Mouse (Mus musculus) limb, embryonic 14.5 days (tissue): ENCODE data around the gene Xxylt1. TPM values are rescaled to one million over a fixed set of nuclear protein-coding genes. Genes with fewer than 3 reads are reported as not detected.

Source experiments
- ATAC-seq: fragments of 200-750 bp; cut with Nextera tagmentation; 2 replicates; pipeline ENCODE4 v1.8.0; 2017; ENCODE audit warnings: low read depth, moderate number of reproducible peaks, moderate TSS enrichment; ENCODE audit not compliant: low FRiP score
- DNase-seq: peaks from one replicate; pipeline ENCODE4 v3.0.0-alpha.2; 2015; ENCODE audit warnings: low spot score
- H3K27ac ChIP-seq: fragments of 300-500 bp; sonication (generic); replicated peaks from 2 replicates; pipeline ENCODE4 v1.5.1; 2014; ENCODE audit warnings: low read depth, mild to moderate bottlenecking, low read length, moderate library complexity, mixed read lengths
- H3K27me3 ChIP-seq: fragments of 300-500 bp; sonication (generic); 2 replicates; pipeline ENCODE4 v1.6.1; 2014; ENCODE audit warnings: low read length, mixed read lengths; ENCODE audit not compliant: control insufficient read depth, insufficient read depth
- H3K36me3 ChIP-seq: fragments of 300-500 bp; sonication (generic); 2 replicates; pipeline ENCODE4 v1.6.1; 2014; ENCODE audit warnings: mild to moderate bottlenecking, low read length, moderate library complexity, mixed read lengths; ENCODE audit not compliant: control insufficient read depth, insufficient read depth
- H3K4me1 ChIP-seq: fragments of 300-500 bp; sonication (generic); 2 replicates; pipeline ENCODE4 v1.6.1; 2014; ENCODE audit warnings: antibody characterized with exemption, low read length, mixed read lengths; ENCODE audit not compliant: control insufficient read depth, insufficient read depth
- H3K4me2 ChIP-seq: fragments of 300-500 bp; sonication (generic); replicated peaks from 2 replicates; pipeline ENCODE4 v1.6.1; 2014; ENCODE audit warnings: low read depth, mild to moderate bottlenecking, low read length, moderate library complexity; ENCODE audit not compliant: severe bottlenecking
- H3K4me3 ChIP-seq: fragments of 300-500 bp; sonication (generic); replicated peaks from 2 replicates; pipeline ENCODE4 v1.5.1; 2014; ENCODE audit warnings: low read length
- H3K9ac ChIP-seq: fragments of 300-500 bp; sonication (generic); 2 replicates; pipeline ENCODE4 v1.6.1; 2014; ENCODE audit warnings: mild to moderate bottlenecking, low read depth, low read length, moderate library complexity; ENCODE audit not compliant: severe bottlenecking
- H3K9me3 ChIP-seq: fragments of 300-500 bp; sonication (generic); 2 replicates; pipeline ENCODE4 v1.6.1; 2016; ENCODE audit warnings: low read length; ENCODE audit not compliant: control insufficient read depth
- POLR2A ChIP-seq: fragments of 200-500 bp; IDR thresholded peaks from 2 replicates; pipeline ENCODE4 v1.8.0; 2012; ENCODE audit warnings: inconsistent platforms, mild to moderate bottlenecking, moderate library complexity, borderline replicate concordance; ENCODE audit not compliant: insufficient read depth, insufficient read length; ENCODE audit errors: extremely low read depth
- WGBS: fragments of 180-500 bp; shearing (Covaris S2); extraction: QIAGEN DNeasy Blood & Tissue Kit; methylation state at CpG from one replicate; pipeline ENCODE4 v1.1.7; 2014; 5-methylcytosine and 5-hydroxymethylcytosine counted together
- polyA plus RNA-seq, 2 experiments: library from polyadenylated mRNA; depleted of rRNA in 1 of 2; stranded (reverse) in 1 of 2; unstranded in 1 of 2; fragments of >200 nt; fragmentation: Nextera tagmentation in 1 of 2; extraction: Ambion mirVana in 1 of 2; gene quantifications; 2 replicates each; pipeline versions ENCODE4 v1.2.1 to v1.2.3; 2012 to 2014

Gene Xxylt1
- polyA plus RNA-seq, 2 experiments = 20.0 to 23.8 TPM

- no peaks in the 10 kb centered on the region; the same call in 1 of the 2 replicates for H3K36me3 ChIP-seq
- H3K9me3 ChIP-seq = no peaks in the 10 kb centered on the region
- TF ChIP-seq POLR2A = no peak
- H3K27me3 ChIP-seq = no peaks in the 10 kb centered on the region
- DNase-seq (peak; percentile 89), ATAC-seq (peak; percentile 68; the same call in 1 of the 2 replicates)
- peaks cover 16% of the 10 kb centered on the region for H3K4me1 ChIP-seq
- no peak overlapping the region for H3K27ac ChIP-seq
- whole genome bisulfite sequencing = 6% methylated on average over 20 of the region's 21 CpGs
- H3K9ac ChIP-seq = 0 out of 2 replicates have a peak overlapping the region, but pooled peaks have one; percentile 16
- H3K4me2 ChIP-seq = peak overlapping the region; percentile 25
- H3K4me3 ChIP-seq = 0 out of 2 replicates have a peak overlapping the region, but pooled peaks have one; percentile 13
These were observed 10.7 kb downstream of the Xxylt1 start for GRCm38 (mm10) chr16:31070358-31071133.

GRCm38 (mm10) chr16:31069211-31070166 lies 11.7 kb downstream of the Xxylt1 start:
- no peak for TF ChIP-seq POLR2A
- ATAC-seq (no peak), DNase-seq (no peak)
- 65% methylated on average over 14 of the region's 14 CpGs for WGBS
- Histone ChIP-seq H3K9me3 (no peaks in the 10 kb centered on the region), H3K4me1 (peaks cover 16% of the 10 kb centered on the region), H3K4me2 (no peak overlapping the region), H3K27ac (no peak overlapping the region), H3K4me3 (no peak overlapping the region), H3K9ac (no peak overlapping the region), H3K36me3 (no peaks in the 10 kb centered on the region), H3K27me3 (no peaks in the 10 kb centered on the region)

- Histone ChIP-seq H3K4me3 (no peak overlapping the region), H3K4me2 (no peak overlapping the region), H3K4me1 (peaks cover 10% of the 10 kb centered on the region), H3K27me3 (no peaks in the 10 kb centered on the region), H3K9me3 (no peaks in the 10 kb centered on the region), H3K27ac (no peak overlapping the region), H3K9ac (no peak overlapping the region), H3K36me3 (no peaks in the 10 kb centered on the region)
- 81% methylated on average over 7 of the region's 7 CpGs for WGBS
- DNase-seq = no peak
- TF ChIP-seq POLR2A = no peak
- no peak for ATAC-seq
These were observed 13.0 kb downstream of the Xxylt1 start for GRCm38 (mm10) chr16:31068280-31068679.

- Histone ChIP-seq H3K27me3 (no peaks in the 10 kb centered on the region), H3K9ac (no peak overlapping the region), H3K27ac (no peak overlapping the region), H3K9me3 (no peaks in the 10 kb centered on the region), H3K36me3 (no peaks in the 10 kb centered on the region), H3K4me3 (no peak overlapping the region), H3K4me2 (no peak overlapping the region), H3K4me1 (peaks cover 10% of the 10 kb centered on the region)
- no peak for ATAC-seq
- 48% methylated on average over 15 of the region's 15 CpGs for WGBS
- TF ChIP-seq POLR2A = no peak
- DNase-seq = peak; percentile 46
These were observed 14.7 kb downstream of the Xxylt1 start for GRCm38 (mm10) chr16:31066344-31067098.
